Mouse (Mus musculus) layer of hippocampus, postnatal 10 days (tissue): Measurements from ENCODE around the gene Il21. TPM values are rescaled to one million over a fixed set of nuclear protein-coding genes. Genes with fewer than 3 reads are reported as not detected.

Source experiments
- DNase-seq, 2 experiments: peaks; one replicate each; pipeline ENCODE4 v3.0.0; 2021; ENCODE audit warnings: low spot score in 2 of 2
- long read RNA-seq: library from polyadenylated mRNA; stranded (forward); transcript quantifications from one replicate; pipeline ENCODE4 v2.0.0, GENCODE M21; 2023
- total RNA-seq, 2 experiments: library from RNA; stranded (reverse); gene quantifications; 2 replicates each; pipeline ENCODE4 v1.2.3; 2021

Gene Il21
- under 1 TPM in 1 of 2 experiments, not detected in 1; 0.18 TPM for total RNA-seq
- long read RNA-seq = 0 reads

- DNase-seq = no peak
Observed at GRCm38 (mm10) chr3:37232586-37233222, at the start of gene Il21. Il21 (minus strand) TSS chr3:37232636.

- no peak for DNase-seq
Observed at GRCm38 (mm10) chr3:37280871-37281270, 48.4 kb upstream of the Il21 start.

GRCm38 (mm10) chr3:37280221-37280620 is 47.8 kb upstream of the Il21 start:
- no peak for DNase-seq

- DNase-seq = no peak
Observed at GRCm38 (mm10) chr3:37274661-37275060, 42.2 kb upstream of the Il21 start.

GRCm38 (mm10) chr3:37273092-37273491 is 40.7 kb upstream of the Il21 start:
- DNase-seq = no peak

GRCm38 (mm10) chr3:37271209-37271608 is 38.8 kb upstream of the Il21 start:
- peak; percentile 52 to 67 for DNase-seq

- no peak for DNase-seq
Observed at GRCm38 (mm10) chr3:37269926-37270325, 37.5 kb upstream of the Il21 start.

GRCm38 (mm10) chr3:37268338-37268737 is 35.9 kb upstream of the Il21 start:
- no peak for DNase-seq

GRCm38 (mm10) chr3:37259331-37259999 is 27.0 kb upstream of the Il21 start:
- DNase-seq = peak; percentile 17 to 20

GRCm38 (mm10) chr3:37257776-37258175 is 25.3 kb upstream of the Il21 start:
- DNase-seq = no peak

GRCm38 (mm10) chr3:37250967-37251366 is 18.5 kb upstream of the Il21 start:
- DNase-seq = no peak

GRCm38 (mm10) chr3:37235025-37235424 is 2.6 kb upstream of the Il21 start:
- DNase-seq = no peak

GRCm38 (mm10) chr3:37231153-37231552 is 1.3 kb downstream of the Il21 start:
- no peak for DNase-seq

GRCm38 (mm10) chr3:37229082-37229829 is 3.2 kb downstream of the Il21 start:
- DNase-seq = no peak

GRCm38 (mm10) chr3:37225124-37225523 is 7.3 kb downstream of the Il21 start:
- no peak for DNase-seq

GRCm38 (mm10) chr3:37219071-37219470 is 13.4 kb downstream of the Il21 start:
- DNase-seq = peak; percentile 56 to 69

GRCm38 (mm10) chr3:37205226-37205800 is 27.1 kb downstream of the Il21 start:
- DNase-seq = no peak

- DNase-seq = peak; percentile 25 to 52
Observed at GRCm38 (mm10) chr3:37204556-37204955, 27.9 kb downstream of the Il21 start.

GRCm38 (mm10) chr3:37203984-37204428 is 28.4 kb downstream of the Il21 start:
- peak; percentile 85 to 89 for DNase-seq

- DNase-seq = no peak
Observed at GRCm38 (mm10) chr3:37202856-37203255, 29.6 kb downstream of the Il21 start.

GRCm38 (mm10) chr3:37201122-37201916 is 31.1 kb downstream of the Il21 start:
- DNase-seq = peak; percentile 7 to 21
